Mouse (Mus musculus) liver, embryonic 14.5 days (tissue): ENCODE results near the gene Mrvi1. TPM values are rescaled to one million over a fixed set of nuclear protein-coding genes. Genes with fewer than 3 reads are reported as not detected.

Experiments used
- ATAC-seq: fragments of 200-750 bp; cut with Nextera tagmentation; 2 replicates; pipeline ENCODE4 v1.8.0; 2017; ENCODE audit warnings: moderate number of reproducible peaks, mild to moderate bottlenecking, moderate library complexity; ENCODE audit not compliant: insufficient read depth
- DNase-seq, 3 experiments: peaks; one replicate each; pipeline ENCODE4 v3.0.0-alpha.2; 2012 to 2013; ENCODE audit warnings: low read depth in 3 of 3, low spot score in 3 of 3
- H3K27ac ChIP-seq: fragments of 300-500 bp; sonication (generic); 2 replicates; pipeline ENCODE4 v1.5.1; 2014; ENCODE audit warnings: moderate library complexity, mild to moderate bottlenecking, control low read depth, inconsistent platforms
- H3K27me3 ChIP-seq: fragments of 300-500 bp; sonication (generic); 2 replicates; pipeline ENCODE4 v1.6.1; 2014; ENCODE audit warnings: mild to moderate bottlenecking, low read length, moderate library complexity; ENCODE audit not compliant: control insufficient read depth, insufficient read depth
- H3K36me3 ChIP-seq: fragments of 300-500 bp; sonication (generic); replicated peaks from 2 replicates; pipeline ENCODE4 v1.6.1; 2014; ENCODE audit warnings: low read depth; ENCODE audit not compliant: control insufficient read depth, insufficient read depth
- H3K4me1 ChIP-seq, 2 experiments: fragments of 200-500 bp in 1 of 2; fragments of 300-500 bp in 1 of 2; sonication (generic) in 1 of 2; replicated peaks; 2 replicates each; pipeline ENCODE4 v1.6.1; 2012 to 2014; ENCODE audit warnings: antibody characterized with exemption in 1 of 2, inconsistent platforms in 1 of 2, low read length in 1 of 2; ENCODE audit not compliant: control insufficient read depth in 2 of 2, insufficient read depth in 2 of 2
- H3K4me2 ChIP-seq: fragments of 300-500 bp; sonication (generic); 2 replicates; pipeline ENCODE4 v1.6.1; 2014; ENCODE audit warnings: low read depth, mild to moderate bottlenecking, control low read depth, moderate library complexity
- H3K4me3 ChIP-seq, 2 experiments: fragments of 200-500 bp in 1 of 2; fragments of 300-500 bp in 1 of 2; sonication (generic) in 1 of 2; 2 replicates each; pipeline ENCODE4 v1.5.1; 2012 to 2014; ENCODE audit warnings: low read depth in 2 of 2, low read length in 2 of 2, mild to moderate bottlenecking in 2 of 2, control low read depth in 1 of 2, inconsistent platforms in 1 of 2, moderate library complexity in 1 of 2; ENCODE audit not compliant: insufficient read depth in 1 of 2
- H3K9ac ChIP-seq: fragments of 300-500 bp; sonication (generic); replicated peaks from 2 replicates; pipeline ENCODE4 v1.6.1; 2014; ENCODE audit warnings: mild to moderate bottlenecking, control low read depth, moderate library complexity
- H3K9me3 ChIP-seq: fragments of 300-500 bp; sonication (generic); 2 replicates; pipeline ENCODE4 v1.6.1; 2016; ENCODE audit warnings: low read length, mixed read lengths; ENCODE audit not compliant: control insufficient read depth
- CTCF ChIP-seq: IDR thresholded peaks from 2 replicates; pipeline ENCODE4 v1.5.1; 2016; ENCODE audit warnings: antibody characterized with exemption, low read depth, control low read depth
- EP300 ChIP-seq: IDR thresholded peaks from 2 replicates; pipeline ENCODE4 v1.6.1; 2016; ENCODE audit warnings: antibody characterized with exemption, low read depth
- WGBS: fragments of 180-500 bp; shearing (Covaris S2); extraction: QIAGEN DNeasy Blood & Tissue Kit; methylation state at CpG from one replicate; pipeline ENCODE4 v1.1.7; 2014; ENCODE audit not compliant: insufficient replicate concordance; 5-methylcytosine and 5-hydroxymethylcytosine counted together
- polyA plus RNA-seq, 2 experiments: library from polyadenylated mRNA; depleted of rRNA in 1 of 2; stranded (reverse) in 1 of 2; unstranded in 1 of 2; fragments of >200 nt; fragmentation: Nextera tagmentation in 1 of 2; extraction: Ambion mirVana in 1 of 2; gene quantifications; 2 replicates each; pipeline versions ENCODE4 v1.2.1 to v1.2.3; 2012 to 2014

The Mrvi1 gene
- polyA plus RNA-seq, 2 experiments = 3.7 to 4.7 TPM

GRCm38 (mm10) chr7:110933999-110934398 lies 48.3 kb downstream of the Mrvi1 start:
- DNase-seq (no peak), ATAC-seq (no peak)
- Histone ChIP-seq H3K4me2 (no peak overlapping the region), H3K4me1 (peaks cover 0 to 8% of the 10 kb centered on the region in 2 experiments; a peak in 3 of 4 replicates), H3K9me3 (no peaks in the 10 kb centered on the region), H3K27me3 (no peaks in the 10 kb centered on the region), H3K27ac (no peak overlapping the region), H3K9ac (no peak overlapping the region), H3K4me3 (no peak overlapping the region), H3K36me3 (no peaks in the 10 kb centered on the region)
- TF ChIP-seq EP300 = no peak
- TF ChIP-seq CTCF = no peak
- WGBS = 54% methylated on average over 2 of the region's 2 CpGs

GRCm38 (mm10) chr7:110933329-110933728 lies 48.9 kb downstream of the Mrvi1 start:
- no peak for DNase-seq
- Histone ChIP-seq H3K4me1 (peaks cover 0 to 8% of the 10 kb centered on the region in 2 experiments; a peak in 3 of 4 replicates), H3K9me3 (no peaks in the 10 kb centered on the region), H3K4me2 (no peak overlapping the region), H3K9ac (no peak overlapping the region), H3K4me3 (no peak overlapping the region), H3K27me3 (no peaks in the 10 kb centered on the region), H3K36me3 (no peaks in the 10 kb centered on the region), H3K27ac (no peak overlapping the region)
- no peak for TF ChIP-seq CTCF
- no peak for TF ChIP-seq EP300
- 59% methylated on average over 3 of the region's 3 CpGs for WGBS
- no peak for ATAC-seq

- DNase-seq = peak in 2 of 3 experiments; percentile 51 to 61
- Histone ChIP-seq H3K36me3 (no peaks in the 10 kb centered on the region), H3K9me3 (no peaks in the 10 kb centered on the region), H3K27me3 (no peaks in the 10 kb centered on the region), H3K4me1 (peaks cover 0 to 9% of the 10 kb centered on the region in 2 experiments; a peak in 3 of 4 replicates), H3K27ac (no peak overlapping the region), H3K9ac (no peak overlapping the region), H3K4me2 (no peak overlapping the region), H3K4me3 (no peak overlapping the region)
- TF ChIP-seq CTCF (peak; percentile 89), EP300 (no peak; the same call in 1 of the 2 replicates)
- peak; percentile 78 for ATAC-seq
- WGBS = 24% methylated on average over 3 of the region's 3 CpGs
These were observed 52.0 kb downstream of the Mrvi1 start for GRCm38 (mm10) chr7:110930118-110930854.

DNA sequence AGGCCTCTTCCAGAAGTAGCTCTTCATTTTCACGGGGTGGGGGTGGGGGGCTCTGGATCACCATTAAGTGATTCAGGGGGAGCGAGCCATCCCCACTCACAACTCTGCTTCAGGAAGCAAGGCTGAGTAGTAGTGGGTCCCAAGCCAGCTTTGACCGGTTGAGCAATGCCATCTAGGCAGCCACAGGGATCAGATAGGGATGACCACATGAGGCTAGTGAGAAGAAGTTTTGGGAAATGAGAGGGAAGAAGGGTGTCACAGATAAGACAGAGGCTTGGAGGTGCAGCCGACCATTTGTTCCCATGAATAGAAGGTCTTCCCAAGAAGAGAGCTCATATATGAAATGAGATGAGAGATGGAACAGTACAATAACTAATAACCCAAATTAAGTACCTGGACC lies 55.7 kb downstream of the Mrvi1 start:
- Histone ChIP-seq H3K27ac (no peak overlapping the region), H3K36me3 (no peaks in the 10 kb centered on the region), H3K9me3 (no peaks in the 10 kb centered on the region), H3K4me2 (no peak overlapping the region), H3K4me3 (no peak overlapping the region), H3K27me3 (no peaks in the 10 kb centered on the region), H3K9ac (no peak overlapping the region), H3K4me1 (peaks cover 5 to 15% of the 10 kb centered on the region in 2 experiments)
- 21% methylated on average over 4 of the region's 4 CpGs for WGBS
- DNase-seq (no peak), ATAC-seq (no peak)
- TF ChIP-seq CTCF = no peak
- TF ChIP-seq EP300 = no peak
